Mouse (Mus musculus) CH12.LX (cell line): ENCODE data around the gene Zglp1. TPM values are rescaled to one million over a fixed set of nuclear protein-coding genes. Genes with fewer than 3 reads are reported as not detected.

Experiments
- DNase-seq: peaks from one replicate; pipeline ENCODE4 v3.0.0-alpha.2; 2013; ENCODE audit errors: extremely low read depth
- H3K27ac ChIP-seq: 2 replicates; pipeline ENCODE4 v1.5.1; 2012; ENCODE audit warnings: low read depth, mild to moderate bottlenecking, control low read depth, moderate library complexity; ENCODE audit not compliant: insufficient read depth
- H3K27me3 ChIP-seq: replicated peaks from 2 replicates; pipeline ENCODE3; 2012; ENCODE audit warnings: inconsistent platforms
- H3K36me3 ChIP-seq, 2 experiments: replicated peaks in 1 of 2; 2 replicates each; pipeline versions ENCODE3 to v1.6.1; 2012; ENCODE audit warnings: inconsistent platforms in 1 of 2, low read length in 1 of 2, mild to moderate bottlenecking in 1 of 2, mixed read lengths in 1 of 2, moderate library complexity in 1 of 2; ENCODE audit not compliant: control insufficient read depth in 1 of 2, insufficient read depth in 1 of 2
- H3K4me1 ChIP-seq, 2 experiments: 2 replicates each; pipeline ENCODE4 v1.6.1; 2012; ENCODE audit warnings: inconsistent platforms in 1 of 2, moderate library complexity in 1 of 2; ENCODE audit not compliant: insufficient read depth in 2 of 2, control insufficient read depth in 1 of 2
- H3K4me2 ChIP-seq: 2 replicates; pipeline ENCODE4 v1.6.1; 2012; ENCODE audit warnings: low read depth, mild to moderate bottlenecking, control low read depth; ENCODE audit not compliant: poor library complexity, insufficient read depth, severe bottlenecking
- H3K4me3 ChIP-seq, 3 experiments: fragments of 150-350 bp in 1 of 3; sonication (generic) in 1 of 3; replicated peaks in 1 of 3; 2 replicates each; pipeline versions ENCODE3 to v1.5.1; 2011 to 2012; ENCODE audit warnings: low read depth in 2 of 3, low read length in 2 of 3, mild to moderate bottlenecking in 2 of 3, moderate library complexity in 2 of 3, control low read depth in 1 of 3, improper control_type of control experiment in 1 of 3, inconsistent platforms in 1 of 3, mixed read lengths in 1 of 3; ENCODE audit not compliant: poor library complexity in 1 of 3
- H3K79me2 ChIP-seq: replicated peaks from 2 replicates; pipeline ENCODE4 v1.6.1; 2012; ENCODE audit warnings: mild to moderate bottlenecking, moderate library complexity; ENCODE audit not compliant: control insufficient read depth, poor library complexity, insufficient read depth, severe bottlenecking; ENCODE audit errors: extremely low read depth
- H3K9ac ChIP-seq: 2 replicates; pipeline ENCODE4 v1.6.1; 2012; ENCODE audit warnings: low read depth, mild to moderate bottlenecking, control low read depth, moderate library complexity; ENCODE audit not compliant: insufficient read depth
- H3K9me3 ChIP-seq: replicated peaks from 2 replicates; pipeline ENCODE3; 2012; ENCODE audit warnings: low read length, inconsistent platforms, mixed read lengths
- CHD1 ChIP-seq: IDR thresholded peaks from 2 replicates; pipeline ENCODE4 v1.6.1; 2012; ENCODE audit warnings: low read depth, low read length, improper control_type of control experiment, inconsistent platforms
- E2F4 ChIP-seq: IDR thresholded peaks from 2 replicates; pipeline ENCODE4 v1.6.1; 2011; ENCODE audit warnings: low read depth, low read length, improper control_type of control experiment; ENCODE audit not compliant: insufficient replicate concordance
- ELF1 ChIP-seq: IDR thresholded peaks from 2 replicates; pipeline ENCODE4 v1.6.1; 2014; ENCODE audit warnings: low read depth, mild to moderate bottlenecking, inconsistent platforms, low read length, improper control_type of control experiment
- EP300 ChIP-seq: IDR thresholded peaks from 2 replicates; pipeline ENCODE4 v1.6.1; 2011; ENCODE audit warnings: low read length, improper control_type of control experiment
- HCFC1 ChIP-seq: IDR thresholded peaks from 2 replicates; pipeline ENCODE4 v1.6.1; 2012; ENCODE audit warnings: low read depth, mild to moderate bottlenecking, inconsistent platforms, low read length, improper control_type of control experiment
- JUN ChIP-seq: IDR thresholded peaks from 2 replicates; pipeline ENCODE4 v1.6.1; 2011; ENCODE audit warnings: low read depth, mild to moderate bottlenecking, low read length, improper control_type of control experiment, moderate library complexity; ENCODE audit not compliant: insufficient read depth
- MAFK ChIP-seq: IDR thresholded peaks from 2 replicates; pipeline ENCODE4 v1.6.1; 2011; ENCODE audit warnings: low read length, improper control_type of control experiment; ENCODE audit not compliant: insufficient replicate concordance
- MAX ChIP-seq: IDR thresholded peaks from 2 replicates; pipeline ENCODE4 v1.6.1; 2011; ENCODE audit warnings: low read length, improper control_type of control experiment
- MAZ ChIP-seq: IDR thresholded peaks from 2 replicates; pipeline ENCODE4 v1.6.1; 2012; ENCODE audit warnings: low read depth, mild to moderate bottlenecking, inconsistent platforms, low read length, improper control_type of control experiment, moderate library complexity
- MYC ChIP-seq: IDR thresholded peaks from 2 replicates; pipeline ENCODE4 v1.6.1; 2011; ENCODE audit warnings: low read depth, mild to moderate bottlenecking, improper control_type of control experiment, low read length
- SIN3A ChIP-seq: IDR thresholded peaks from 2 replicates; pipeline ENCODE4 v1.6.1; 2012; ENCODE audit warnings: low read length, improper control_type of control experiment, inconsistent platforms
- SMC3 ChIP-seq: IDR thresholded peaks from 2 replicates; pipeline ENCODE4 v1.6.1; 2011; ENCODE audit warnings: low read depth, low read length, improper control_type of control experiment
- TBP ChIP-seq: conservative IDR thresholded peaks from 2 replicates; pipeline ENCODE4 v1.6.1; 2011; ENCODE audit warnings: low read depth, low read length, improper control_type of control experiment
- UBTF ChIP-seq: IDR thresholded peaks from 2 replicates; pipeline ENCODE4 v1.6.1; 2012; ENCODE audit warnings: low read depth, mild to moderate bottlenecking, inconsistent platforms, low read length, improper control_type of control experiment, moderate library complexity
- ZC3H11A ChIP-seq: IDR thresholded peaks from 2 replicates; pipeline ENCODE4 v1.6.1; 2012; ENCODE audit warnings: low read depth, mild to moderate bottlenecking, inconsistent platforms, low read length, improper control_type of control experiment
- ZMIZ1 ChIP-seq: IDR thresholded peaks from 2 replicates; pipeline ENCODE4 v1.6.1; 2012; ENCODE audit warnings: low read depth, mild to moderate bottlenecking, inconsistent platforms, low read length, improper control_type of control experiment
- ZNF384 ChIP-seq: IDR thresholded peaks from 2 replicates; pipeline ENCODE4 v1.6.1; 2012; ENCODE audit warnings: low read depth, low read length, improper control_type of control experiment, inconsistent platforms
- dilution Hi-C: fragments of 300-500 bp; cut with MboI; formaldehyde crosslinking; loops from 2 replicates; pipeline ENCODE4 v1.14.3; 2020; ENCODE audit warnings: low sequenced_read_pairs; ENCODE audit not compliant: extremely low pct_unique_long_range_greater_than_20kb, extremely low pct_ligation_motif_present
- in situ Hi-C: fragments of 300-500 bp; cut with MboI; formaldehyde crosslinking; loops from 3 replicates; pipeline ENCODE4 v1.14.3; 2019; ENCODE audit warnings: low sequenced_read_pairs, low pct_ligation_motif_present, low pct_unique_long_range_greater_than_20kb, mixed read lengths
- polyA plus RNA-seq: library from polyadenylated mRNA; unstranded; fragments of >175 nt; gene quantifications from 2 replicates; pipeline ENCODE4 v1.2.1, GENCODE M21; 2012; ENCODE audit warnings: low read depth; ENCODE audit not compliant: insufficient read length
- total RNA-seq, 2 experiments: library from RNA; depleted of rRNA; stranded (reverse); fragments of 300-350 nt in 1 of 2; fragments of >200 nt in 1 of 2; gene quantifications; 2 replicates each; pipeline ENCODE4 v1.2.3; 2012 to 2014

Gene Zglp1
- total and polyA plus RNA-seq, 3 experiments, result 0.87 to 1.3 TPM; not detected in 1

DNA sequence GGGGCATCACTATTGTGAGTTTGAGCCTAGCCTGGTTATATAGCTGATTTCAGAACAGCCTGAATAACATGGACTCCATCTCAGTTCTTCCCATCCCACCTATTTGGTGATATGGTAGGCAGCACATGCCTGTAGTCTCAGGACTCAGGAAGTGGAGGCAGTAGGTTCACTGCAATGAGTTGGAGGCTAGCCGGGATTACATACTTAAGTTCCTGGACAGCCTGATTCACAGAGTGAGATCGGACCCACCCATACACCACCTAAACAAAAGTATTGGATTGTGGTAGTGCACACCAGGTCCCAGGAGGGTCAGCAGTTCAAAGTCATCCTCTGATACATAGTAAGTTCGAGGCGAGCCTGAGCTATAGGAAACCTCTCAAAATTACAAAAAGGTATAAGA, 5.7 kb upstream of the Zglp1 start:
- dilution Hi-C loops (no loop called here), in situ Hi-C loops (loop anchor here (5.0 kb wide), 1 partner anchor 45 kb away; the partner anchor contains the start of gene Icam4)
- Histone ChIP-seq H3K27me3 (no peaks in the 10 kb centered on the region), H3K4me2 (peak overlapping the region; percentile 85), H3K4me3 (peak overlapping the region; percentile 90 to 98 (median 96)), H3K9ac (peak overlapping the region; percentile 88), H3K4me1 (peaks cover 8 to 29% of the 10 kb centered on the region in 2 experiments), H3K9me3 (no peaks in the 10 kb centered on the region), H3K27ac (peak overlapping the region; percentile 26; the same call in 1 of the 2 replicates), H3K79me2 (peaks cover 35% of the 10 kb centered on the region), H3K36me3 (peaks cover 53 to 74% of the 10 kb centered on the region in 2 experiments)
- TF ChIP-seq MAZ, result no peak
- TF ChIP-seq MYC, result peak; percentile 17; the same call in 1 of the 2 replicates
- peak; percentile 9; the same call in 1 of the 2 replicates for TF ChIP-seq SIN3A
- TF ChIP-seq EP300, result no peak
- peak; percentile 29 for DNase-seq

DNA sequence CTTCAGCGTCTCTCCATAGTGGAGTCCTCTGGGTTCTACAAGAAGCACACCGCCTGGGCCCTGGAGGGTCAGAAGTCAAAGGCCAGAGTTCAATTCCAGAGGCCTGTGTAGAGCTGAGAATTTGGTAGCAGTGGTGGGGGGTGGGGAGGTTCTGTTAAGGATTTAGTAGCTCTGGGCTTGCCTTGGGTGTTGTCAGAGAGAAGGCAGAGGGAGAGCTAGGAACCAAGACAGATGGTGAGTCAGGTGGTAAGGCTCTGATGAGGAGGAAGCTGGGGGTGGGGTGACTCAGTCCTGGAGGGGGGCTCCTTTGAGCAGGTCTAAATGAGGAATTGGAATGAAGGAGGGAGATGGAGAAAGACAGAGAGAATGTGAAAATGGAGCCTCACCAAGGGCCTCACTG, 4.0 kb downstream of the Zglp1 start:
- Histone ChIP-seq H3K36me3 (peaks cover 49 to 63% of the 10 kb centered on the region in 2 experiments), H3K27ac (no peak overlapping the region), H3K4me3 (no peak overlapping the region), H3K79me2 (no peaks in the 10 kb centered on the region), H3K9ac (no peak overlapping the region), H3K27me3 (no peaks in the 10 kb centered on the region), H3K4me1 (peaks cover 0 to 14% of the 10 kb centered on the region in 2 experiments; a peak in 2 of 4 replicates), H3K9me3 (no peaks in the 10 kb centered on the region), H3K4me2 (no peak overlapping the region)
- TF ChIP-seq ELF1, result no peak
- no peak for TF ChIP-seq HCFC1
- no peak for TF ChIP-seq SMC3
- TF ChIP-seq TBP, result no peak
- TF ChIP-seq UBTF, result no peak
- TF ChIP-seq JUN, result no peak
- no peak for TF ChIP-seq E2F4
- TF ChIP-seq ZNF384, result no peak
- TF ChIP-seq MAFK, result no peak
- no peak for TF ChIP-seq ZC3H11A
- no peak for TF ChIP-seq ZMIZ1
- no peak for TF ChIP-seq CHD1
- no peak for TF ChIP-seq MAX
- no peak for TF ChIP-seq SIN3A
- dilution Hi-C loops, result no loop called here
- in situ Hi-C loops, result no loop called here
- no peak for DNase-seq
